Mouse (Mus musculus): ENCODE data around the gene Smpd2. TPM values are rescaled to one million over a fixed set of nuclear protein-coding genes. Genes with fewer than 3 reads are reported as not detected.

Smpd2 gene
- polyA plus RNA-seq, 1 experiment, result 141 TPM

GRCm38 (mm10) chr10:41467325-41467724, 22.8 kb downstream of the Smpd2 start:
- no peak for DNase-seq
- Histone ChIP-seq H3K27ac (ENCODE audit: control insufficient read depth, insufficient read depth, low read length) (no peak overlapping the region), H3K36me3 (ENCODE audit: control insufficient read depth, insufficient read depth, low read length) (peaks cover 11% of the 10 kb centered on the region), H3K4me3 (ENCODE audit: control insufficient read depth, insufficient read depth, low read length) (no peak overlapping the region), H3K4me1 (replicated peaks; ENCODE audit: control insufficient read depth, insufficient read depth, low read length) (peaks cover 5% of the 10 kb centered on the region), H3K27me3 (ENCODE audit: control insufficient read depth, insufficient read depth, low read length) (no peaks in the 10 kb centered on the region)
- 93% methylated on average over 6 of the region's 6 CpGs for WGBS
- TF ChIP-seq CTCF (IDR thresholded peaks at IDR 0.05; ENCODE audit: borderline replicate concordance, control insufficient read depth, extremely low read depth, insufficient read depth, low read length, poor library complexity) (no peak), POLR2A (IDR thresholded peaks at IDR 0.05; ENCODE audit: control insufficient read depth, extremely low read depth, insufficient read depth, low read length, poor library complexity) (no peak)

- H3K4me3 ChIP-seq (ENCODE audit: control insufficient read depth, insufficient read depth, low read length), result no peak overlapping the region
- H3K4me1 ChIP-seq (replicated peaks; ENCODE audit: control insufficient read depth, insufficient read depth, low read length), result no peaks in the 10 kb centered on the region
- DNase-seq, result no peak
- no peak overlapping the region for H3K27ac ChIP-seq (ENCODE audit: control insufficient read depth, insufficient read depth, low read length)
- H3K36me3 ChIP-seq (ENCODE audit: control insufficient read depth, insufficient read depth, low read length), result peaks cover 17% of the 10 kb centered on the region
- WGBS, result 97% methylated on average over 15 of the region's 15 CpGs
- H3K27me3 ChIP-seq (ENCODE audit: control insufficient read depth, insufficient read depth, low read length), result no peaks in the 10 kb centered on the region
- TF ChIP-seq CTCF (IDR thresholded peaks at IDR 0.05; ENCODE audit: borderline replicate concordance, control insufficient read depth, extremely low read depth, insufficient read depth, low read length, poor library complexity), result no peak
- no peak for TF ChIP-seq POLR2A (IDR thresholded peaks at IDR 0.05; ENCODE audit: control insufficient read depth, extremely low read depth, insufficient read depth, low read length, poor library complexity)
These were observed 25.7 kb downstream of the Smpd2 start for GRCm38 (mm10) chr10:41464401-41464955.

- no peak overlapping the region for H3K27ac ChIP-seq (ENCODE audit: control insufficient read depth, insufficient read depth, low read length)
- no peak overlapping the region for H3K4me3 ChIP-seq (ENCODE audit: control insufficient read depth, insufficient read depth, low read length)
- no peak for TF ChIP-seq CTCF (IDR thresholded peaks at IDR 0.05; ENCODE audit: borderline replicate concordance, control insufficient read depth, extremely low read depth, insufficient read depth, low read length, poor library complexity)
- TF ChIP-seq POLR2A (IDR thresholded peaks at IDR 0.05; ENCODE audit: control insufficient read depth, extremely low read depth, insufficient read depth, low read length, poor library complexity), result no peak
- no peaks in the 10 kb centered on the region for H3K27me3 ChIP-seq (ENCODE audit: control insufficient read depth, insufficient read depth, low read length)
- no peaks in the 10 kb centered on the region for H3K4me1 ChIP-seq (replicated peaks; ENCODE audit: control insufficient read depth, insufficient read depth, low read length)
- peaks cover 27% of the 10 kb centered on the region for H3K36me3 ChIP-seq (ENCODE audit: control insufficient read depth, insufficient read depth, low read length)
- DNase-seq, result no peak
- WGBS, result 90% methylated on average over 3 of the region's 3 CpGs
These were observed 29.0 kb downstream of the Smpd2 start for GRCm38 (mm10) chr10:41461057-41461722.

- peaks cover 33% of the 10 kb centered on the region for H3K36me3 ChIP-seq (ENCODE audit: control insufficient read depth, insufficient read depth, low read length)
- TF ChIP-seq POLR2A (IDR thresholded peaks at IDR 0.05; ENCODE audit: control insufficient read depth, extremely low read depth, insufficient read depth, low read length, poor library complexity), result no peak
- TF ChIP-seq CTCF (IDR thresholded peaks at IDR 0.05; ENCODE audit: borderline replicate concordance, control insufficient read depth, extremely low read depth, insufficient read depth, low read length, poor library complexity), result no peak
These were observed 29.7 kb downstream of the Smpd2 start for GRCm38 (mm10) chr10:41460501-41460900.

GRCm38 (mm10) chr10:41459990-41460389, 30.2 kb downstream of the Smpd2 start:
- no peak overlapping the region for H3K27ac ChIP-seq (ENCODE audit: control insufficient read depth, insufficient read depth, low read length)

More at GRCm38 (mm10) chr10:41460501-41460900, 29.7 kb downstream of the Smpd2 start:
- WGBS, result 69% methylated on average over 2 of the region's 2 CpGs
- H3K4me1 ChIP-seq (replicated peaks; ENCODE audit: control insufficient read depth, insufficient read depth, low read length), result no peaks in the 10 kb centered on the region
- H3K4me3 ChIP-seq (ENCODE audit: control insufficient read depth, insufficient read depth, low read length), result no peak overlapping the region
- no peak for DNase-seq
- no peak overlapping the region for H3K27ac ChIP-seq (ENCODE audit: control insufficient read depth, insufficient read depth, low read length)
- no peaks in the 10 kb centered on the region for H3K27me3 ChIP-seq (ENCODE audit: control insufficient read depth, insufficient read depth, low read length)

GRCm38 (mm10) chr10:41452791-41453190, 37.4 kb downstream of the Smpd2 start:
- H3K4me3 ChIP-seq (ENCODE audit: control insufficient read depth, insufficient read depth, low read length), result no peak overlapping the region
- no peak overlapping the region for H3K27ac ChIP-seq (ENCODE audit: control insufficient read depth, insufficient read depth, low read length)
- TF ChIP-seq POLR2A (IDR thresholded peaks at IDR 0.05; ENCODE audit: control insufficient read depth, extremely low read depth, insufficient read depth, low read length, poor library complexity), result no peak
- TF ChIP-seq CTCF (IDR thresholded peaks at IDR 0.05; ENCODE audit: borderline replicate concordance, control insufficient read depth, extremely low read depth, insufficient read depth, low read length, poor library complexity), result no peak
- peaks cover 21% of the 10 kb centered on the region for H3K4me1 ChIP-seq (replicated peaks; ENCODE audit: control insufficient read depth, insufficient read depth, low read length)
- DNase-seq, result no peak
- no peaks in the 10 kb centered on the region for H3K27me3 ChIP-seq (ENCODE audit: control insufficient read depth, insufficient read depth, low read length)
- WGBS, result 90% methylated on average over 3 of the region's 3 CpGs
- H3K36me3 ChIP-seq (ENCODE audit: control insufficient read depth, insufficient read depth, low read length), result peaks cover 14% of the 10 kb centered on the region

More at GRCm38 (mm10) chr10:41459990-41460389, 30.2 kb downstream of the Smpd2 start:
- DNase-seq, result no peak
- H3K27me3 ChIP-seq (ENCODE audit: control insufficient read depth, insufficient read depth, low read length), result no peaks in the 10 kb centered on the region
- WGBS, result 95% methylated on average over 4 of the region's 4 CpGs
- H3K4me3 ChIP-seq (ENCODE audit: control insufficient read depth, insufficient read depth, low read length), result no peak overlapping the region
- H3K4me1 ChIP-seq (replicated peaks; ENCODE audit: control insufficient read depth, insufficient read depth, low read length), result no peaks in the 10 kb centered on the region
- TF ChIP-seq POLR2A (IDR thresholded peaks at IDR 0.05; ENCODE audit: control insufficient read depth, extremely low read depth, insufficient read depth, low read length, poor library complexity), result no peak
- TF ChIP-seq CTCF (IDR thresholded peaks at IDR 0.05; ENCODE audit: borderline replicate concordance, control insufficient read depth, extremely low read depth, insufficient read depth, low read length, poor library complexity), result no peak
- peaks cover 32% of the 10 kb centered on the region for H3K36me3 ChIP-seq (ENCODE audit: control insufficient read depth, insufficient read depth, low read length)

All from thymus, adult 2 months (tissue).